Mouse (Mus musculus): ENCODE measurements at regions not wholly inside any gene's neighbourhood (a gene's known extent, or its start where the extent isn't known, plus 50 kb on each side); places are given as distances from the start of the nearest gene placed in this dataset.

DNA sequence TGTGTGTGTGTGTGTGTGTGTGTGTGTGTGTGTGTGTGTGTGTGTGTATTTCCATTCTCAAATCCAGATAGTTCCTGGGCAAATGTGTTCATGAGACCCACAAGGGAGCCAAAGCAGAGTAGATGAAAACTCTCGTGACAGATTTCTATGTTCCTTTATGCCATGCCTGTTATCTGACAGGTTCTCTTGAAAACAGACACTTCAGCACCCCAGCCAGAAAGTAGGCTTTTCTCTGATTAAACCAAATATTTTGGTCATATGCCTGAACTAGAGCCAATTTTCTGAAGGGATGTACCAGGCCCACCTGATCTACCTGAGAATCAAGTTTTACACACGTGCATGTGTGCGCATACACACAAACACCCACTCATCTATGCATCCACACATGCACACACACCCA is 95.5 kb downstream of the Psat1 start:
- DNase-seq (ENCODE audit: low spot score in 2 of 2), result no peak

GRCm38 (mm10) chr19:15850722-15851121 is 96.4 kb downstream of the Psat1 start:
- no peak for DNase-seq (ENCODE audit: low spot score in 2 of 2)

GRCm38 (mm10) chr19:15849235-15849634 is 97.9 kb downstream of the Psat1 start:
- DNase-seq (ENCODE audit: low spot score in 2 of 2), result no peak

GRCm38 (mm10) chr19:15838327-15838726 is 108.8 kb downstream of the Psat1 start:
- peak in 1 of 2 experiments; percentile 10 for DNase-seq (ENCODE audit: low spot score in 2 of 2)

- no peak for DNase-seq (ENCODE audit: low spot score in 2 of 2)
Measured at GRCm38 (mm10) chr19:15837715-15838175, 109.4 kb downstream of the Psat1 start.

GRCm38 (mm10) chr19:15836956-15837714 is 110.0 kb downstream of the Psat1 start:
- DNase-seq (ENCODE audit: low spot score in 2 of 2), result no peak

DNA sequence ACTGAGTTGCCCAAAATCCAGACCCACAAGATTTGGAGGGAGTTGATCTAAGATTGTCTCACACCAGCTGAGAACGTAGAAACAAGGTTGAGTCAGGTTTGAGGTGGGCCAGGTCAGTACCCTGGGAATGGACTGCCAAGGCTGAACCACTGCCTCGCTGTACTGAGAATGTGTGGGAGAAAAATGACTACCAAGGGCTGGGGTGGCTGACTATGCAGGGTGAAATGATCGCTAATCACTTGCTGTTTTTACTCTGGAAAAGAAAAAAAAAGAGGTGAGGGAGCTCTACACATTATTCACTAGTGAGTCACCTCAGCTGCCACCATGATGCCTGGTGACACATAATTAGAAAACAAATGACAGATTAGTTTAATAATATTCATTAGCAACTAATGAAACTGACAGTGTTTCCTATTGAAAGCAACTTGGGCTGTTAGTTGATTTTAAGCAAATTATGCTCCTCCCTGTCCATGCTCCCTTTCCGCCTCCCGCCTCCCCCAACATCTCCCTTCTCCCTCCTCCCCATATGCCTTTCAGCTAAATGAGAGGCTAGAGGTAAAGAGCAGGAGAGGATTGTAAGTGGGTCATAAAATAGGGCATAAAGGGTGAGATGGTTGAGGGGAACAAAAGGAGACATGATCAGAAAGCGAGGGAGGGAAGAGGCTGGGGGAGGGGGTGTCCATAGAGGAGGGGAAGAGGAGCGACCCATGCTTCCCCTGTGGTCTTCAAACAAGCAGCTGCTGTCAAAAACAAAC is 110.8 kb downstream of the Psat1 start:
- DNase-seq (ENCODE audit: low spot score in 2 of 2), result no peak

GRCm38 (mm10) chr19:15830385-15830784 is 116.8 kb downstream of the Psat1 start:
- no peak for DNase-seq (ENCODE audit: low spot score in 2 of 2)

GRCm38 (mm10) chr19:15829158-15829557 is 118.0 kb downstream of the Psat1 start:
- DNase-seq (ENCODE audit: low spot score in 2 of 2), result no peak

DNA sequence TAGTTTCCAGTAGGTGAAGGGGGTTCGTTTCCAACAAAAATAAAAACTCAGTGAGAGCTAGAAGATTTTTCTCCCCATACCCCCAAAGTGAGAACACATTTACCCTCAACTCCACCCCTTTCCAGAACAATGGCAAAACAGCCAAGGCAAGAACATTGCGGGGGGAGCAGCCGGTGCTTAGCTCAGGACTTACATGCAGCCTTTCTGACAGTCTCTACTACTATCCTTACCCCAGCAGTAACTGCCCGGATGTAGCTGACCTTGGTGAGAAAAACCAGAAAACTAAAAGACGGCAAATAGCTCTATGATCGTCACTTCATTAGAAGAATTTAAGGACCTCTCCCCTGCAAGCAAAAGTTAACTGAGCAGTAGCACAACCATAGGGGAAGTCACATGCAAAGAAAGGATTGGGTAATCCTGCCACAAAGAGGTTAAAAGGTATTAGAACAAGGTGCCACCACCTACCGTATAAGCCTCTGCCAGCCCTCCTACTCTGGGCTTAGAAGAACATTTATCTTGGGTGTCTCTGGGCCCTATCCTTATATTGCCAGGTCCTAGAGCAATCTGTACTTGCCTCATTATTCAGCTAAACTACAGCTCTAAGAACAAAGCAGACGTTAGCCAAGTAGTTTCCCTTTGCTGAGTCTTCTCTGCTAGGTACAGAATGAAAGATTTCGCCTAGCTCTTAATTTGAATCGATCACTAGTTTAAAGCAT is 119.0 kb downstream of the Psat1 start:
- DNase-seq (ENCODE audit: low spot score in 2 of 2), result no peak

DNA sequence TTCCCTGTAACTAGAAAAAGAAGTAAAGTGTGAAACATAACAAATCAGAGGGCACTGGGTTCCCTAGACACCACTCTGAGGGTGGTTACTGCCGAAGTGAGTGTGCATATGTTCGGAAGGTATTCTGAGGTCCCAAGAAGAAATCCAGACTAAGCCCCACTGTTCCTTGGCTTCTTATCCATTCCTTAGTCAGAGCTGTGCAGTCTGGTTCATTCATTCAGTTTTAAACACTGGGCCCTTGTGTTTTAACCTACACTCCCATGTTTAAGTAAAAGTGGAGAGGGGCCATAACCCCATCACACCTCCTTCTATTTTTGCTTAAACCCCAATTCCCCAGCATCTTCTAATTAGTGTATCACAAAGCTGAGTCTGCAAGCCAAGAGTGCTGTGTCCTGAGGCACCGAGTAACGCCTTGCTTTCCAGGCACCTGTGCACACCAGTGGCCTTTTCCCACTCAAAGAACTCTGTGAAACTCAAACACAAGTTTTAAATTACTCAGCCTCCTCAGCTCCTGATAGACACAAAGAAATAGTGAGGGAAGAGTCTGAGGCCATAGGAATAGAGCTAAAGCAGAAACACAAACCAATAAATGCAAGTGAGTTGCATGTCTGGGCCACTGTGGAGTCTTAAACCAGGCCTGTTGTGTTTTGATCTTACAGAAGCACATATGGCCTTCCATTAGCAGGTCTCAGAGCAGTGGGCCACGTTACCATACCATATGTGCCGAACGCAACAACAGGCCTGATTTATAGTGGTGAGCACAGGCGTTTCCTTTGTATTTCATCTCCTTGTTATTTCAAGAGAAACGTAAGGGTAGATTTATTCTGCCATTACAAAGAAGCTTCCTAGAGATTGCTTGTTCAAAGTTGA is 119.8 kb downstream of the Psat1 start:
- DNase-seq (ENCODE audit: low spot score in 2 of 2), result no peak

GRCm38 (mm10) chr19:15823688-15824371 is 123.3 kb downstream of the Psat1 start:
- no peak for DNase-seq (ENCODE audit: low spot score in 2 of 2)

DNA sequence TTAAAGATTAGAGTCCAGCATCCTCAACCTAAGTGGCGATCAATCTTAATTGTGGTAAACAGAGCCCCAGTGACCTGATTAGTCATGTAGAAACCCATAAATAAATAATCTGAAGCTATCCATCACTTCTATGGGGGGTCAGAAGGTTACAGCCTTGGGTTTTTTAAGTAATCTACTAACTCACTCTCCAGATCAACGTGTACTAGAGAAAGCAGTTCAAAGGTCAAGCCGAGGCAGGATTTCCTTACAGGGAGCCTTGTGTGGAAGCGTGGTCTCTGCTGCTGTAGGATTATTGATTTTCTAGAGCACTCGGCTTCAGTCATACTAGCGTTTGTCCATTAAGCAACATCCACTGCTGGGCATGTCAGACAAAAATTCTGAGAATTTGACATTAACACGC is 127.1 kb downstream of the Psat1 start:
- DNase-seq (ENCODE audit: low spot score in 2 of 2), result no peak

GRCm38 (mm10) chr19:15815166-15815565 is 132.0 kb downstream of the Psat1 start:
- DNase-seq (ENCODE audit: low spot score in 2 of 2), result no peak

- DNase-seq (ENCODE audit: low spot score in 2 of 2), result no peak
Measured at GRCm38 (mm10) chr19:15809008-15809407, 138.1 kb downstream of the Psat1 start.

GRCm38 (mm10) chr19:15807681-15808080 is 139.5 kb downstream of the Psat1 start:
- no peak for DNase-seq (ENCODE audit: low spot score in 2 of 2)

DNA sequence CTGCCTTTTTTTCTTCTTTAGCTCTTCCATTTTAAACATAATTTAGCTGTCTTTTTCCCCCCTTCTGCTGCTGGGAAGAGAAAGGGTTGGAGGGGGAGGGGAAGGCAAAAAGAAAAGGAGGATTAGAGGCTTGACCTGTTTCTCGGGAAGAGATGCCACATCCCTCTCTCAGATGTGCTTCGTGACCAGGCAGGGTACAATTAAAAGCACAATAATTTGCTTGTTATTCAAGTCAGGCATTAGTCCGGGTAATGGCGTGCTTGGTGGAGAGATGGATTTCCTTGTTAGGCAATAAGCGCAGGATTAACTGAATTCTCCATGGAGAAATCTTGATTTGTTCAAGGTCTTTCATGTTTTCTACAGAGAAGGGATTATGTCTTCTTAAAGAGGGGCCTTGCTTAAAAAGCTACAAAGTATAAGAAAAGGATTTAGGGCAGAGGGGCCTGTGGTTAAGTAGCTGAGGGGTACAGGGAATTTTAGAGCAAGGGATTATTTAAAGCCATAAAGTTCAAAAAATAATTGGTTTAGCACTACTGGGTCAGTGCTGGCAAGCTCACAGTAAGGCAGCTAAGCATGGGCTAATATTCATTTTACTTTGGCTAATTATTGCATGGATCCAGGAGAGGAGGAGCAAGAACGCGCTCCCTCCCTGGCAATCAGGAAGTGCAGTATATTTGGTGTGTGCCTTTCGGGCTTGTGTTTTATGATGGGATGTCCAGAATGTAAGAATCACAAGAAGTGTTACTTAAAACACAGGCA is 143.8 kb downstream of the Psat1 start:
- DNase-seq (ENCODE audit: low spot score in 2 of 2), result no peak

GRCm38 (mm10) chr19:15802641-15803040 is 144.5 kb downstream of the Psat1 start:
- DNase-seq (ENCODE audit: low spot score in 2 of 2), result no peak

DNA sequence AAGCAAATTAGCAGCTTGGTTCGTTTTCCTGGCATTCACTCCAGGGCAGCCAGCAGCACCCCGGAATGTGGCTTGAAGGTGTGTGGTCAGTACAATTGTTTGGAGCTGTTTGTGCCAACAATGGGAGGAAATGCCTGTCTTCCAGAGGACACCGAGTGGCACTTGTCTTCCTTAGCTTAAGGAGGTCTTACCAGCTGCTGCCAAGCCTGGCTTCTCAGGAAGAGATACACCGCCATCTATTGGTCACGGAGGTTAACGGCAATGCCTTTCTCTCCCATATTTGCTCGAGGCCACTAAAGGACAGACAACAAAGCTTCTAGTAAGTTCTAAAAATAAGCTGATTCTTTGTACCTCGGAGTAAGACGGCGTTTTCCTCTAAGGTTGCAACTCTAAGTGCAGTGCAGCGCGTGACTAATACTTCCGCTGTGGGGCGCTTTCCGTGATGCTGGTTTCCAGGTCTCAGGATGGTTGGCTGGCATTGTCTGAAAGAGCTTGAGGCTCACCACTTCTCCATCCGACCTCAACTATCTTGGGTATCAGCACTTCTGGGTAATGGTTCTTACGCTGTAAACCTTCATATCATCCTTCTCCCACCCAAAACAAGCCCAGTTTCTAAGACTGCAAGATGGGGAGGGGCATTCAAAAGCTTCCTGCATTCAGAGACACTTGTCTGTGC is 145.2 kb downstream of the Psat1 start:
- peak; percentile 80 to 83 for DNase-seq (ENCODE audit: low spot score in 2 of 2)

Measured in frontal cortex, postnatal 14 days (tissue).